Mouse (Mus musculus): Measurements from ENCODE around the gene Prss12.

Gene Prss12

GRCm38 (mm10) chr3:123537279-123537678 lies 90.6 kb downstream of the Prss12 start:
- no peak for DNase-seq

- no peak for DNase-seq
Measured at GRCm38 (mm10) chr3:123543585-123544304, 97.0 kb downstream of the Prss12 start.

- DNase-seq = no peak
Measured at GRCm38 (mm10) chr3:123550487-123550886, 103.8 kb downstream of the Prss12 start.

- DNase-seq = no peak
Measured at GRCm38 (mm10) chr3:123553872-123554271, 107.2 kb downstream of the Prss12 start.

- DNase-seq = peak; percentile 24
Measured at GRCm38 (mm10) chr3:123555254-123555865, 108.6 kb downstream of the Prss12 start.

Measured in layer of hippocampus, adult 9-11 months (tissue).